Mouse (Mus musculus): Measurements from ENCODE around the gene Atf7ip. TPM values are rescaled to one million over a fixed set of nuclear protein-coding genes. Genes with fewer than 3 reads are reported as not detected.

Atf7ip gene
- polyA plus RNA-seq (2014; fragmentation: Illumina TruSeq; extraction: RNeasy Lipid Tissue Mini Kit (QIAGEN cat#74804); ENCODE audit: insufficient read depth, low read depth, low replicate concordance) = 11.3 TPM

DNA sequence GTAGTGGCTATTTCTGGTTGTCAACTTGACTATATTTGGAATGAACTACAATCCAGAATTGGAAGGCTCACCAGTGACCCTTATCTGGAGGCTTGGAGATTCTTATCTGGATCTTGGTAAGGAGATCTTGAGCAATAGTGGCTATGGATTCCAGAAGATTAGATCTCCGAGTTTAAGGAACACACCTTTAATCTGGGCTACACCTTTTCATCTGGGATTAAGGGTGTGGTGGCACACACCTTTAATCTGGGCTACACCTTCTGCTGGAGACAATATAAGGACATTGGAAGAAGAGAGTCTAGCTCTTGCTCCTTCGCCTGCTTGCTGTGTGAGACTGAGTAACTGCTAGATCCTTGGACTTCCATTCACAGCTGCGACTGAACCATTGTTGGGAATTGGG lies at the start of gene Atf7ip:
Gene Atf7ip, plus strand, starts transcription at position 301 of the 400 bp plus-strand sequence.

Other genes starting within 250 kb of the Atf7ip start
- not detected for gene Gm8994, start 178.6 kb upstream of the Atf7ip start, polyA plus RNA-seq (2014; fragmentation: Illumina TruSeq; extraction: RNeasy Lipid Tissue Mini Kit (QIAGEN cat#74804); ENCODE audit: insufficient read depth, low read depth, low replicate concordance)
- gene E330021D16Rik, start 90.6 kb upstream of the Atf7ip start, polyA plus RNA-seq (2014; fragmentation: Illumina TruSeq; extraction: RNeasy Lipid Tissue Mini Kit (QIAGEN cat#74804); ENCODE audit: insufficient read depth, low read depth, low replicate concordance) = not detected
- gene Plbd1, start 155.8 kb downstream of the Atf7ip start, polyA plus RNA-seq (2014; fragmentation: Illumina TruSeq; extraction: RNeasy Lipid Tissue Mini Kit (QIAGEN cat#74804); ENCODE audit: insufficient read depth, low read depth, low replicate concordance) = 30.7 TPM